Mouse (Mus musculus) neural tube, embryonic 13.5 days (tissue): ENCODE measurements around the gene Cbln3. TPM values are rescaled to one million over a fixed set of nuclear protein-coding genes. Genes with fewer than 3 reads are reported as not detected.
A peak's percentile ranks its signal among the peaks of the same experiment; 100 is the strongest.

Experiments
- ATAC-seq: fragments of 200-750 bp; cut with Nextera tagmentation; 2 replicates; pipeline ENCODE4 v1.8.0; 2017; ENCODE audit warnings: low read depth, mild to moderate bottlenecking, moderate TSS enrichment, moderate library complexity
- H3K27ac ChIP-seq: fragments of 300-500 bp; sonication (generic); replicated peaks from 2 replicates; pipeline ENCODE4 v1.5.1; 2015; ENCODE audit warnings: moderate library complexity, mild to moderate bottlenecking, inconsistent platforms
- H3K27me3 ChIP-seq: fragments of 300-500 bp; sonication (generic); 2 replicates; pipeline ENCODE4 v1.6.1; 2015; ENCODE audit warnings: mild to moderate bottlenecking, inconsistent platforms
- H3K36me3 ChIP-seq: fragments of 300-500 bp; sonication (generic); 2 replicates; pipeline ENCODE4 v1.6.1; 2015; ENCODE audit warnings: mild to moderate bottlenecking, inconsistent platforms
- H3K4me1 ChIP-seq: fragments of 300-500 bp; sonication (generic); replicated peaks from 2 replicates; pipeline ENCODE4 v1.6.1; 2015; ENCODE audit warnings: inconsistent platforms
- H3K4me2 ChIP-seq: fragments of 300-500 bp; sonication (generic); 2 replicates; pipeline ENCODE4 v1.6.1; 2015; ENCODE audit warnings: inconsistent platforms, mild to moderate bottlenecking, moderate library complexity
- H3K4me3 ChIP-seq: fragments of 300-500 bp; sonication (generic); 2 replicates; pipeline ENCODE4 v1.5.1; 2015; ENCODE audit warnings: mild to moderate bottlenecking, inconsistent platforms
- H3K9ac ChIP-seq: fragments of 300-500 bp; sonication (generic); 2 replicates; pipeline ENCODE4 v1.6.1; 2015; ENCODE audit warnings: moderate library complexity, mild to moderate bottlenecking, inconsistent platforms
- H3K9me3 ChIP-seq: fragments of 300-500 bp; sonication (generic); 2 replicates; pipeline ENCODE4 v1.6.1; 2016; ENCODE audit warnings: inconsistent platforms
- WGBS: fragments of 180-500 bp; shearing (Covaris S2); methylation state at CpG from one replicate; pipeline ENCODE4 v1.1.7; 2015; 5-methylcytosine and 5-hydroxymethylcytosine counted together
- polyA plus RNA-seq: library from polyadenylated mRNA; unstranded; fragments of >200 nt; fragmentation: Nextera tagmentation; extraction: Ambion mirVana; gene quantifications from 2 replicates; pipeline ENCODE4 v1.2.1, GENCODE M21; 2015

The Cbln3 gene
- polyA plus RNA-seq, 1 experiment from 2014 or later = 0.25 TPM

DNA sequence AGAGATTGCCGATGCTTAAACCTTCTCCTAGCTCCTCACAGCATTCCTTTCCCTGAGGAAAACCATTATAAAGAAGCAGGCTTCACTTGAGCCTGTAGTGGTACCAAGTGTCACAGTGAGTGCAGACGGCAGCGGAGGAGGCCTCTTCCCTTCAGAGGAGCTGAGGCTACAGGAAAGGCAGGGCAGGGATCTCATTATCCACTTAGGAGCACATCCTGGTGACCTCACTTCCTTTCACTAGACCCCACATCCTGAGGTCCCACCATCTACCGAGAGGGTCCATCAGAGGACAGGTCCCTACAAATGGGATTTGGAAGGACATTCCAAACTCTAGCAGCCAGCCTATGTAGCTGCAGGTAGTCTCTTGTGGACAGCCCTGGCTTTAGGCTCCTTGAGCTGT, 26.6 kb downstream of the Cbln3 start:
- H3K27me3 ChIP-seq = no peaks in the 10 kb centered on the region
- 78% methylated on average over 4 of the region's 4 CpGs for WGBS
- ATAC-seq = no peak
- H3K4me3 ChIP-seq = no peak overlapping the region
- H3K9me3 ChIP-seq = no peaks in the 10 kb centered on the region
- peak overlapping the region; percentile 85; the same call in 1 of the 2 replicates for H3K4me2 ChIP-seq
- H3K9ac ChIP-seq = 0 out of 2 replicates have a peak overlapping the region, but pooled peaks have one; percentile 4
- no peaks in the 10 kb centered on the region; the same call in 1 of the 2 replicates for H3K36me3 ChIP-seq
- H3K27ac ChIP-seq = no peak overlapping the region
- peaks cover 90% of the 10 kb centered on the region for H3K4me1 ChIP-seq

DNA sequence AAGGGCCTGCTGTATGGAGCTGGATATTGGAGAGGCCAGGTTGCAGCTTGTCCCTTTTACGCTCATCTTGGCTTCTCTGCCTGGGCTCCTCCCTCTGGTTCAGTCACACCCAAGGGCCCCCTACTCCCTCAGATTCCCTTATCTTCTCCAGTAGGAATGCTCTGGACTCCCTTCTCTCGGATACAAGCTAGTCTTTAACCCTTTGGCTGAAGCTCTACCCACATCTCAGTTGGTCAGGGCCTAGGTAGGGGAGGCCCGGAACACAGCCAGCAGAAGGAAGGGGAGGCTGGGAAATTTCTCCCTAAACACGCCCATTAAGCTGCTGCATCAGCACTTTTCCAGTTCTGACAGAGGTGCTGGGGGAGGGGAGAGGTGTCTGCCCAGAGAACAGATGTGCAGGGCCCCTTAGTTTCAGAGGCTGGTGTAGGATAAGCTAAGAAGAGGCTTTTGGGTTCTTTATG, 29.1 kb downstream of the Cbln3 start:
- Histone ChIP-seq H3K4me1 (peaks cover 83% of the 10 kb centered on the region), H3K4me2 (peak overlapping the region; percentile 85), H3K9ac (peak overlapping the region; percentile 87), H3K9me3 (no peaks in the 10 kb centered on the region), H3K4me3 (peak overlapping the region; percentile 74), H3K27ac (peak overlapping the region; percentile 87), H3K36me3 (no peaks in the 10 kb centered on the region; the same call in 1 of the 2 replicates), H3K27me3 (no peaks in the 10 kb centered on the region)
- WGBS = 4% methylated on average over 4 of the region's 4 CpGs
- ATAC-seq = peak; percentile 3; the same call in 1 of the 2 replicates

DNA sequence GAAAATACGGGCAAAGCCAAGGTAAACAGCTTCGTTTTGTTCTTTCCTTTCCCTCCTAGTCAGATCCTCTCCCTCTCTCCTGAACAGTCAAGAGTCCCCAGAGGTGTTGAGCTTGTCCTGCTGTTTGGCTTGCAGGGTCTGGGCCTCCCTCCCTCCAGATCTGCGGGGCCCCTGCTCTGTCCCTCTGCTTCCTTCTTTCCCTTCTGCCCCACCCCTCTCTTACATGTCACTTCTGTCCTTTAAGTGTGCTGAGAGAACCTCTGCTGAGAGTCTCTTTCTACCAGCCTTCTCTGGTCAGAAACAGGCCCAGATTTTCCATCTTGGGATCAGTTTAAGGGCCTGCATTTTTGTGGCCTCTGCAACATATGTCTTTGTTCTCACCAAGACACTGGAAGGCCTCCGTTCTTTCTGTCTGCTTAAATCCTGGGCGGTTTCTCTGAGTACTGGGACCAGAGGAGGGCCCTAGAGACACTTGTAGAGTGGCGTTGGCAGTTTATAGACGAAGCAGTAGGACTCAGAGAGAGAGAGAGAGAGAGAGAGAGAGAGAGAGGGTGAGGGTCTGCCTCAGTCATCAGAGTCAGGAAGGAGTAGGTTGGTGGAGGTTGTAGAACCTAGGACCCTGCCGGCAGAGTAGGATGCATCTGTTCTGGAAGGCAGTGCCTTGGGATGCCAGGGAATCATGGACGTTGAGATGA, 29.6 kb downstream of the Cbln3 start:
- Histone ChIP-seq H3K4me2 (peak overlapping the region; percentile 85), H3K4me3 (peak overlapping the region; percentile 74), H3K9me3 (no peaks in the 10 kb centered on the region), H3K36me3 (no peaks in the 10 kb centered on the region; the same call in 1 of the 2 replicates), H3K4me1 (peaks cover 77% of the 10 kb centered on the region), H3K9ac (peak overlapping the region; percentile 87), H3K27me3 (no peaks in the 10 kb centered on the region), H3K27ac (peak overlapping the region; percentile 87)
- WGBS = under 1% methylated on average over 9 of the region's 9 CpGs
- peak; percentile 48 for ATAC-seq

DNA sequence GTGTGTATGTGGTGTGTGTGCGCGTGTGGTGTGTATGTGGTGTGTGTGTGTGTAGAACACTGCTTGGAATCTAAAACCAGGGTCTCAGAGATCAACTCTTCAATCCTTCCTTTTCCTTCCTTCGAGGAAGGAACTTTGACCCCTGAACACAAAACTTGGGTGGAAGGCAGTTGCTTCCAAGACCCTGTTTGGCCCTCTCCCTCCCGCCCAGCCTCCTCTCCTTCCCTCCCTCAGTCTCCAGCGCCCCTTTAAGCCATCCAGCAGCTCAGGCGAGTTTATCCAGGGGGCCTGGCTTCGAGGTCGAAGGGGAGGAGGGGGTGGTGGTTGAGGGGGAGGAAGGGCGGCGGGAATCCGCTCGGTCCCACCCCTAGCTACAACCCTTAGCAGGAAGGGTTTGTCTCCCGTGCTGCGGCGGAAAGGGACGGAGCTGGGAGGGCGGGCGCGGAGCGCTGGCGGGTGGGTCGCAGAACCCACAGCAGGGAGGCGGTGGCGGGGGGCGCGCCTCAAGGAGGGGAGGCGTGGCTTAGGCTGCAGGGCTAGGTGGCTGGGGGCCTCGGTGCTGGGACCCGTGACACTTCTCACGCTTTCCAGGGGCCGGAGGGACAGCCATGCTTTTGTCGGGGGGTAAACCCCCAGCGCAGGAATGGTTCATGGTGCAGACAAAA, 30.4 kb downstream of the Cbln3 start, which contains the start of gene Nynrin:
Nynrin (plus strand) TSS at position 390 of the 665 bp plus-strand sequence.
- Histone ChIP-seq H3K4me2 (peak within 1 kb of the TSS; percentile 85), H3K9me3 (no peaks in the 10 kb centered on the region), H3K36me3 (no peaks in the 10 kb centered on the region; the same call in 1 of the 2 replicates), H3K27ac (peak within 1 kb of the TSS; percentile 87), H3K4me3 (peak within 1 kb of the TSS; percentile 74), H3K9ac (peak within 1 kb of the TSS; percentile 87), H3K27me3 (no peaks in the 10 kb centered on the region), H3K4me1 (peaks cover 69% of the 10 kb centered on the region)
- peak; percentile 87 for ATAC-seq
- 2% methylated on average over 31 of the region's 33 CpGs for WGBS

DNA sequence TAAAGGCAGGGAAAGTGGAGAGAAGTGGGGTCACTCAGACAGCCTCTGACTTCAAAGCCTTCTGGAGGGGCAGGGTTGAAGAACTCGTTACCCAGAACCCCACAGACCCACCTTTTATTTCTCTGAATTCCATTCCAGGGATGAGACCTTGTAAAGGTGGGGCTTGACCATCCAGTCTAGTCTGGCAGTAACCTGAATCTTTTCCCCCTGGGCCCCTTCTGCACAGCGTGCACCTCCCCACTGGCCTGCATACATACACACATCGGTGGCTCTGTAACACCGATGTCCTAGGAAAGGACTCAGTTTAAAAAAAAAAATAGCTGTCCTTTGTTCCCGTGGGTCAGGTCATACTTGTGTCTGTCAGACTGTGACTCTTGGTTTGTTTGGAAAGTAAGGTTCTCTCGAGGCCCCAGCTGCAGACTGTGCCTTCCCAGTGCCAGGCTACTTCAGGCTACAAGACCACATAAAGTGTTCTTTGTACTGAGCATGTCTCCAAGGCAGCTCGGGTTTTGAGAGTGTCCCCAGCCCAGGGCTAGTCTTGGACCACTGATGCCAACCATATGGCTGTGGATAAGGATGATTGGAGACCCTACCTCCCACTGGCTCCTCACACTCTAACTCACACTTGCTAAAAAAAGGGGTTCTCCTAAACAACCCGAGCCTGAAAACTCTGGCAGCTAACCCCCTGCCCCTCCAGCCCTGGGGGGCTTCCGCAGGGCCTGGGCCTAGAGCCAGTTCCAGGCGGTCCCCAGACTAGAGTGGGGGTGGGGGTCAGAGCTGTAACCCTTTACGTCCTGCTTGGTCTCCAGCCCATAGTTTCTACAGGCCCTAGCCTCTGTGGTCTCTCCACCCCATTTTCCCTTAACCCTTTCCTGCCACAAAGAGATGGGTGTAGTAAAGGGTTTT, 31.3 kb downstream of the Cbln3 start:
- no peaks in the 10 kb centered on the region for H3K27me3 ChIP-seq
- ATAC-seq = peak; percentile 85
- peak overlapping the region; percentile 87 for H3K9ac ChIP-seq
- H3K27ac ChIP-seq = peak overlapping the region; percentile 87
- H3K4me3 ChIP-seq = peak overlapping the region; percentile 74
- peak overlapping the region; percentile 85 for H3K4me2 ChIP-seq
- no peaks in the 10 kb centered on the region for H3K9me3 ChIP-seq
- H3K36me3 ChIP-seq = no peaks in the 10 kb centered on the region
- WGBS = 5% methylated on average over 11 of the region's 11 CpGs
- peaks cover 60% of the 10 kb centered on the region for H3K4me1 ChIP-seq

DNA sequence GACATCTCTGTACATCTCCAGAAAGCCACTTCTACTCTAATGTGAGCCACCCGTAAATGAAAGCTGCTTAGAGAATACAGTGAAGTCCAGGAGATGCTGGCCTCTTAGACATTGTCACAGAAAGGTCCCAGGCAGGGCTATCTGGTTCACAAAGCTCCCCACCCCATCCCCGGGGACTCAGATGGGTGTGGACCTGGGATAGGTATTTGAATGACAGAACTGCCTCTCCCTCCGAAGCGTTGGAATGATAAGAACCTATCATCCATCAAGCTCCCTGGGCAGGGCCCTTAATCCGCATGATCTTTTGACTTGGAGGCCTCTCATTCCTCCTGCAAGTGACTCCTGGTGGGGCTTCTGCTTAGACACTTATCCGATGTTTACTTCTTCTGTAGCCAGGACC, 33.3 kb downstream of the Cbln3 start:
- no peak overlapping the region for H3K27ac ChIP-seq
- no peak overlapping the region for H3K4me3 ChIP-seq
- 63% methylated on average over 6 of the region's 6 CpGs for WGBS
- ATAC-seq = no peak
- peaks cover 40% of the 10 kb centered on the region for H3K4me1 ChIP-seq
- H3K27me3 ChIP-seq = no peaks in the 10 kb centered on the region
- no peaks in the 10 kb centered on the region for H3K9me3 ChIP-seq
- no peak overlapping the region for H3K9ac ChIP-seq
- no peak overlapping the region for H3K4me2 ChIP-seq
- no peaks in the 10 kb centered on the region for H3K36me3 ChIP-seq

DNA sequence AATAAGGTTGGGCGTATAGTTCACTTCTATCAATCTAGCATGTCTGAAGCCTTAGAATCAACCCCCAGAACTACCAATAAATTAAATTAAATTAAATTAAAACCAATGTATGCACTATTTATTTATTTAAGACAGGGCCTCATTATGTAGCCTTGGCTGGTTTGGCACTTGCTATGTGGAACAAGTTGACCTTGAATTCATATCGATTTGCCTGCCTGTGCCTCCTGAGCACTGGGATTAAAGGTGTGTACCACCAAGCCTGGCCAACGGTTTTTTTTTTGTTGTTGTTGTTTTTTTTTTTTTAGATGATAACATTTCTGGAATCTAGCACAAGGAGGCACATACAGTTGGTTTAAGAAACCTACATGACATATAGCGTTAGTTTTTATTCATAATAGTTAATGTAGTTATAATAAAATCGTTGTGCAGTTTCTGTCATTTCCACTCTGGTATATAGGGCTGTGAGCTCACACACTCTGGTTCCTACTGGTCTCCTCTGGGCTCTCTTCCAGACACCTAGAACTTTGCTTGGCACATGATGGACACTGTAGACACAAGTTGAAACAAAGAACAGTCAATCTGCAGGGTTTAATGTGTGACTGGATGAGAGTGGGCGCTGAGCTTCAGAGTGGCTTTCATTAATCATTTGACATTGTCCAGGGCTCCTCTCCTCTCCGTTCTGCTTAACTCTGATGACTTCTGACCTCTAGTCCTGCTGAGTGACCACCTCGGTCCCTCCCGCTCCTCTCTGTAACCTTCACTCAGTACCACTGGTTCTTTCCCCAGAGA, 38.5 kb downstream of the Cbln3 start:
- Histone ChIP-seq H3K27me3 (no peaks in the 10 kb centered on the region), H3K4me3 (no peak overlapping the region), H3K36me3 (no peaks in the 10 kb centered on the region), H3K9me3 (no peaks in the 10 kb centered on the region), H3K9ac (no peak overlapping the region), H3K4me1 (no peaks in the 10 kb centered on the region), H3K27ac (no peak overlapping the region), H3K4me2 (no peak overlapping the region)
- ATAC-seq = no peak
- 83% methylated on average over 9 of the region's 9 CpGs for WGBS

DNA sequence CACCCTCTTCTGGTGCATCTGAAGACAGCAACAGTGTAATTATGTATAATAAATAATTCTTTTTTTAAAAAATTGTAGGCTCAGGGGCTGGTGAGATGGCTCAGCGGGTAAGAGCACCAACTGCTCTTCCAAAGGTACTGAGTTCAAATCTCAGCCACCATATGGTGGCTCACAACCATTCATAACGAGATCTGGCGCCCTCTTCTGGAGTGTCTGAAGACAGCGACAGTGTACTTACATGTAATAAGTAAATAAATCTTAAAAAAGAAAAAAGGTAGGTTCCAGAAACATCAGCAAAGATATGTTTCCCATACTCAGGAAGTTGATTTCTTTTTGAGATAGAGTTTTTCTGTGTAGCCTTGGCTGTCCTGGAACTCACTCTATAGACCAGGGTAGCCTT, 41.4 kb downstream of the Cbln3 start:
- no peaks in the 10 kb centered on the region for H3K4me1 ChIP-seq
- no peak for ATAC-seq
- no peak overlapping the region for H3K4me3 ChIP-seq
- no peaks in the 10 kb centered on the region for H3K36me3 ChIP-seq
- H3K9ac ChIP-seq = no peak overlapping the region
- H3K27ac ChIP-seq = no peak overlapping the region
- no peaks in the 10 kb centered on the region for H3K27me3 ChIP-seq
- H3K9me3 ChIP-seq = no peaks in the 10 kb centered on the region
- H3K4me2 ChIP-seq = no peak overlapping the region
- WGBS = 80% methylated on average over 4 of the region's 4 CpGs

DNA sequence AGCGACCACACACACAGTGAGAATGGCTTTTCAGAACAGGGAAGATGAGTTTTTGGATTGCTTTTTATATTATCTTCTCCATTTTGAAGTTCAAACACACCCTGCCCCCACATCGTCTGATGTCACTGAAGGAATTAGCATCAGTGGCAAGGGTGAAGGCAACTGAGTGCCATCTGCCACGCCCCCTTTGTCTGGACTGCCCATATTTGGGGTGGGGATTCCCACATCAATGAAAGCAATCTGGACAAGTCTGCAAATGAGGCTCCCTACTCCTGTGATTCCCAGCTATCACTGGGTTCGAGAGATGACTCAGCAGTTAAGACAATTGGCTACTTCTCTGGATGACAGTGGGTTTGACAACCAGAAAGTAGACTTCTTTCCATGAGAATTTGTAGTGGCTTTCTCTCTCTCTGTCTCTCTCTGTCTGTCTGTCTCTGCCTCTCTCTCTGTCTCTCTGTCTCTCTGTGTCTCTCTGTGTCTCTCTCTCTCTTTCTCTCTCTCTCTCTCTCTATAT, 43.3 kb downstream of the Cbln3 start:
- Histone ChIP-seq H3K4me3 (no peak overlapping the region), H3K4me2 (no peak overlapping the region), H3K27me3 (no peaks in the 10 kb centered on the region), H3K36me3 (no peaks in the 10 kb centered on the region), H3K9ac (no peak overlapping the region), H3K4me1 (no peaks in the 10 kb centered on the region), H3K27ac (no peak overlapping the region), H3K9me3 (no peaks in the 10 kb centered on the region)
- WGBS = 66% methylated on average over 4 of the region's 4 CpGs
- ATAC-seq = no peak

DNA sequence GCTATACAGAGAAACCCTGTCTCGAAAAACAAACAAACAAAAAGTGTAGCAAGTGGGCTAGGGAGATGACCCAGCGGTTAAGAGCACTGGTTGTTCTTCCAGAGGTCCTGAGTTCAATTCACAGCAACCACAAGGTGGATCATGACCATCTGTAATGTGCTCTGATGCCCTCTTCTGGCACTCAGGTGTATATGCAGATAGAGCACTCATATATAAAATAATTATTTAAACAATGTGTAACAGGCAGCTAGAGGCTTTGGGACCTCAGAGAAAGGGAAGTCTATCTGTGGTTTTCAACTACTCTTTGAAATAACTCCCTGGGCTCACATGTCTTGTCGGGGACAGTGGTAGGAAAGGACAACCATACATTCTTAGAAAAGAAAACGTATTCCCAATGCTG, 45.5 kb downstream of the Cbln3 start:
- Histone ChIP-seq H3K4me2 (no peak overlapping the region), H3K27me3 (no peaks in the 10 kb centered on the region), H3K4me3 (no peak overlapping the region), H3K36me3 (no peaks in the 10 kb centered on the region), H3K4me1 (no peaks in the 10 kb centered on the region), H3K27ac (no peak overlapping the region), H3K9ac (no peak overlapping the region), H3K9me3 (no peaks in the 10 kb centered on the region)
- WGBS = 85% methylated on average over 4 of the region's 4 CpGs
- ATAC-seq = no peak

DNA sequence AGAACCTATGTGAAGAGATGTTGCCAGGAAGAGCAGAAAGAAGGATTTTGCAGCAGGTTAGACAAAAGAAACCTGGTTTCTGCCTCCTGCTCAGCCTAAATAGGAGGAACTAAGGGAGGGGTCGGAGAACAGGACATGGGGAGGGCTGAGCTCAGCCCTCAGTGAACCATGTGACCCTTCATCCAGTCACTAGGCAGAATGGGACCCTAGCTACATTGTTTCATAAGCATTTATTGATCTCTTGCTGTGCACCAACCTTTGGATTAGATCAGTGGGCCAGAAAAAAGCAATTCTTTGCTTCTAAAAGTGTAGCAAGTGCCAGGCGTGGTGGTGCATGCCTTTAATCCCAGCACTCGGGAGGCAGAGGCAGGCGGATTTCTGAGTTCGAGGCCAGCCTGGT, 45.9 kb downstream of the Cbln3 start:
- H3K4me3 ChIP-seq = no peak overlapping the region
- no peaks in the 10 kb centered on the region for H3K4me1 ChIP-seq
- H3K4me2 ChIP-seq = no peak overlapping the region
- no peak overlapping the region for H3K9ac ChIP-seq
- ATAC-seq = no peak
- 84% methylated on average over 5 of the region's 5 CpGs for WGBS
- no peak overlapping the region for H3K27ac ChIP-seq
- H3K9me3 ChIP-seq = no peaks in the 10 kb centered on the region
- no peaks in the 10 kb centered on the region for H3K27me3 ChIP-seq
- no peaks in the 10 kb centered on the region for H3K36me3 ChIP-seq
